Mouse (Mus musculus): ENCODE results near the gene Ssr2.

DNA sequence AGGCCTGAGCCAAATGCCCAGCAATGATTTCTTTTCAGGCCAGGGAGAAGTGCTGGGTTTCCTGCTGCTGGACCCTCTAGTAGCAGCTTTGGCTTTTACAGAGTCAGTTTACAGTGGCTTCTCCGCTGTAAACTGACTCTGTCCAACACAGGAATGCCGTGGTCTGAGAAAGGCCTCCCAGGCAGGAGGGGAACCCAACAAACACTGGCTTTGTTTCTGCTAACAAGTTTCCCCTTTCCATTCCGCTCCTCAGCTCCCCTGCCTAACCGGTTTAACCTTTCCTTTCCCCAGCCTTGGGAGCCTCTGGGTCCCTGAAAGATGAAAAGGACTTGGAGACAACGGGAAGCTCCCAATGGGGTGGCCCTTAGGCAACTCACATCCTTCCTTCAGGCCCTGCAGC is 14.6 kb downstream of the Ssr2 start:
- TF ChIP-seq POLR2A (IDR thresholded peaks at IDR 0.05; ENCODE audit: low read depth, low read length) (no peak), CTCF (IDR thresholded peaks at IDR 0.05; ENCODE audit: extremely low read depth, insufficient read depth, insufficient read length, insufficient replicate concordance) (no peak)
